Mouse (Mus musculus) adrenal gland, postnatal 25 days (tissue): ENCODE measurements around the gene Calm3. TPM values are rescaled to one million over a fixed set of nuclear protein-coding genes. Genes with fewer than 3 reads are reported as not detected.

Source experiments
- DNase-seq: peaks from one replicate; pipeline ENCODE4 v3.0.0; 2021; ENCODE audit warnings: mixed read lengths
- total RNA-seq: library from RNA; stranded (reverse); gene quantifications from 2 replicates; pipeline ENCODE4 v1.2.3, GENCODE M21; 2021

Gene Calm3
- total RNA-seq, 1 experiment from 2014 or later, result 255 TPM

GRCm38 (mm10) chr7:16914453-16915343, 9.2 kb downstream of the Calm3 start:
- DNase-seq, result no peak

GRCm38 (mm10) chr7:16913806-16914452, 10.0 kb downstream of the Calm3 start:
- peak; percentile 67 for DNase-seq

- DNase-seq, result no peak
Measured at GRCm38 (mm10) chr7:16912360-16912759, 11.6 kb downstream of the Calm3 start.

GRCm38 (mm10) chr7:16911904-16912303, 12.0 kb downstream of the Calm3 start:
- DNase-seq, result no peak

GRCm38 (mm10) chr7:16909909-16910308, 14.0 kb downstream of the Calm3 start:
- no peak for DNase-seq

GRCm38 (mm10) chr7:16908859-16909258, 15.1 kb downstream of the Calm3 start:
- DNase-seq, result no peak

- DNase-seq, result no peak
Measured at GRCm38 (mm10) chr7:16908367-16908766, 15.5 kb downstream of the Calm3 start.

- DNase-seq, result no peak
Measured at GRCm38 (mm10) chr7:16907842-16908241, 16.1 kb downstream of the Calm3 start.

GRCm38 (mm10) chr7:16906889-16907559, 16.9 kb downstream of the Calm3 start:
- DNase-seq, result no peak

- DNase-seq, result no peak
Measured at GRCm38 (mm10) chr7:16906281-16906680, 17.6 kb downstream of the Calm3 start, which contains the start of gene Ptgir. Gene Ptgir (plus strand): TSS chr7:16906490.

- no peak for DNase-seq
Measured at GRCm38 (mm10) chr7:16905491-16906021, 18.4 kb downstream of the Calm3 start.

GRCm38 (mm10) chr7:16904120-16904675, 19.7 kb downstream of the Calm3 start:
- no peak for DNase-seq

GRCm38 (mm10) chr7:16903439-16903955, 20.4 kb downstream of the Calm3 start:
- no peak for DNase-seq

GRCm38 (mm10) chr7:16900526-16900925, 23.4 kb downstream of the Calm3 start:
- no peak for DNase-seq

GRCm38 (mm10) chr7:16895511-16895910, 28.4 kb downstream of the Calm3 start:
- no peak for DNase-seq

GRCm38 (mm10) chr7:16895000-16895399, 28.9 kb downstream of the Calm3 start:
- DNase-seq, result peak; percentile 75

- no peak for DNase-seq
Measured at GRCm38 (mm10) chr7:16894279-16894678, 29.6 kb downstream of the Calm3 start.

- no peak for DNase-seq
Measured at GRCm38 (mm10) chr7:16893612-16894011, 30.3 kb downstream of the Calm3 start.

- no peak for DNase-seq
Measured at GRCm38 (mm10) chr7:16892352-16892730, 31.6 kb downstream of the Calm3 start.

GRCm38 (mm10) chr7:16891641-16892351, 32.1 kb downstream of the Calm3 start, which contains the start of gene Gng8:
Gene Gng8 (plus strand): TSS chr7:16891786.
- DNase-seq, result peak; percentile 87

- DNase-seq, result peak; percentile 54
Measured at GRCm38 (mm10) chr7:16890944-16891343, 33.0 kb downstream of the Calm3 start.
